Mouse (Mus musculus): Measurements from ENCODE around the gene Tomt.
A peak's percentile ranks its signal among the peaks of the same experiment; 100 is the strongest.
"Not testable (repeated sequence)": the region's sequence is repeated elsewhere in the genome, so short reads cannot be mapped to it uniquely, and the experiment has no call there.

The Tomt gene

GRCm38 (mm10) chr7:101906287-101906681, at the start of gene Tomt:
Gene Tomt, minus strand, starts transcription at chr7:101906359.
- no peak for DNase-seq (ENCODE audit: low read depth)

GRCm38 (mm10) chr7:101955862-101956261, 49.7 kb upstream of the Tomt start:
- no peak for DNase-seq (ENCODE audit: low read depth)

- DNase-seq (ENCODE audit: low read depth) = no peak
These were observed 49.1 kb upstream of the Tomt start for GRCm38 (mm10) chr7:101955276-101955675.

- DNase-seq (ENCODE audit: low read depth) = no peak
These were observed 48.0 kb upstream of the Tomt start for GRCm38 (mm10) chr7:101954163-101954562.

GRCm38 (mm10) chr7:101952098-101952497, 45.9 kb upstream of the Tomt start:
- DNase-seq (ENCODE audit: low read depth) = no peak

- DNase-seq (ENCODE audit: low read depth) = no peak
These were observed 45.5 kb upstream of the Tomt start for GRCm38 (mm10) chr7:101951648-101952047.

GRCm38 (mm10) chr7:101949008-101949407, 42.8 kb upstream of the Tomt start:
- DNase-seq (ENCODE audit: low read depth) = not testable (repeated sequence)

- DNase-seq (ENCODE audit: low read depth) = no peak
These were observed 33.6 kb upstream of the Tomt start for GRCm38 (mm10) chr7:101939758-101940157.

- DNase-seq (ENCODE audit: low read depth) = no peak
These were observed 32.2 kb upstream of the Tomt start for GRCm38 (mm10) chr7:101938348-101938747.

GRCm38 (mm10) chr7:101937569-101937968, 31.4 kb upstream of the Tomt start:
- no peak for DNase-seq (ENCODE audit: low read depth)

GRCm38 (mm10) chr7:101936996-101937395, 30.8 kb upstream of the Tomt start:
- no peak for DNase-seq (ENCODE audit: low read depth)

GRCm38 (mm10) chr7:101935957-101936356, 29.8 kb upstream of the Tomt start:
- DNase-seq (ENCODE audit: low read depth) = no peak

- DNase-seq (ENCODE audit: low read depth) = peak; percentile 96
These were observed 27.6 kb upstream of the Tomt start, which contains the start of the genes Lrrc51 and Numa1 for GRCm38 (mm10) chr7:101933751-101934240. Gene Lrrc51, minus strand, starts transcription at chr7:101933895. Gene Numa1, plus strand, starts transcription at chr7:101934111.

GRCm38 (mm10) chr7:101933300-101933699, 27.1 kb upstream of the Tomt start:
- DNase-seq (ENCODE audit: low read depth) = no peak

GRCm38 (mm10) chr7:101932551-101932950, 26.4 kb upstream of the Tomt start:
- DNase-seq (ENCODE audit: low read depth) = no peak

- no peak for DNase-seq (ENCODE audit: low read depth)
These were observed 21.9 kb upstream of the Tomt start for GRCm38 (mm10) chr7:101928093-101928492.

GRCm38 (mm10) chr7:101925892-101926291, 19.7 kb upstream of the Tomt start:
- DNase-seq (ENCODE audit: low read depth) = not testable (repeated sequence)

- DNase-seq (ENCODE audit: low read depth) = no peak
These were observed 11.9 kb upstream of the Tomt start for GRCm38 (mm10) chr7:101918071-101918470.

- no peak for DNase-seq (ENCODE audit: low read depth)
These were observed 5.8 kb upstream of the Tomt start for GRCm38 (mm10) chr7:101911982-101912381.

GRCm38 (mm10) chr7:101910138-101910537, 4.0 kb upstream of the Tomt start:
- DNase-seq (ENCODE audit: low read depth) = no peak

- no peak for DNase-seq (ENCODE audit: low read depth)
These were observed 2.2 kb upstream of the Tomt start for GRCm38 (mm10) chr7:101908367-101908766.

- no peak for DNase-seq (ENCODE audit: low read depth)
These were observed 537 bp upstream of the Tomt start for GRCm38 (mm10) chr7:101906696-101907095.

- peak; percentile 99 for DNase-seq (ENCODE audit: low read depth)
These were observed 435 bp downstream of the Tomt start, which contains the start of gene Lamtor1 for GRCm38 (mm10) chr7:101905561-101906286. Gene Lamtor1, plus strand, starts transcription at chr7:101905904.

- no peak for DNase-seq (ENCODE audit: low read depth)
These were observed 3.3 kb downstream of the Tomt start for GRCm38 (mm10) chr7:101902846-101903245.

Data from fibroblast of lung, adult 2 months (primary cell).